Mouse (Mus musculus) C2C12 (cell line): ENCODE measurements around the gene Sln. TPM values are rescaled to one million over a fixed set of nuclear protein-coding genes. Genes with fewer than 3 reads are reported as not detected.

ENCODE experiments used
- H3K27me3 ChIP-seq: one replicate; pipeline ENCODE4 v1.6.1; 2011; ENCODE audit not compliant: control insufficient read depth, insufficient read depth, insufficient read length
- H3K36me3 ChIP-seq: one replicate; pipeline ENCODE4 v1.6.1; 2011; ENCODE audit not compliant: control insufficient read depth, insufficient read depth
- H3K4me3 ChIP-seq: one replicate; pipeline ENCODE4 v1.5.1; 2011; ENCODE audit warnings: mild to moderate bottlenecking, control low read depth; ENCODE audit not compliant: poor library complexity, insufficient read depth, severe bottlenecking
- H3K79me2 ChIP-seq: one replicate; pipeline ENCODE4 v1.6.1; 2011; ENCODE audit not compliant: control insufficient read depth, insufficient read depth
- H3K79me3 ChIP-seq: one replicate; pipeline ENCODE4 v1.6.1; 2011; ENCODE audit warnings: low read depth, control low read depth
- H3ac ChIP-seq: one replicate; pipeline ENCODE3; 2011; ENCODE audit warnings: low read depth; ENCODE audit not compliant: control insufficient read depth, insufficient read length
- CEBPB ChIP-seq: IDR thresholded peaks from one replicate; pipeline ENCODE4 v1.6.1; 2011; ENCODE audit warnings: low read depth, mild to moderate bottlenecking, control low read depth, moderate library complexity
- CTCF ChIP-seq: IDR thresholded peaks from one replicate; pipeline ENCODE4 v1.5.1; 2011; ENCODE audit not compliant: control insufficient read depth, insufficient read depth, insufficient read length
- FOSL1 ChIP-seq: IDR thresholded peaks from one replicate; pipeline ENCODE4 v1.8.0; 2011; ENCODE audit warnings: mild to moderate bottlenecking, low read length; ENCODE audit not compliant: poor library complexity, insufficient read depth, severe bottlenecking
- MAX ChIP-seq: IDR thresholded peaks from one replicate; pipeline ENCODE4 v1.6.1; 2011; ENCODE audit warnings: mild to moderate bottlenecking, control low read depth
- MYOD1 ChIP-seq: IDR thresholded peaks from one replicate; pipeline ENCODE4 v1.6.1; 2011; ENCODE audit warnings: low read depth; ENCODE audit not compliant: control insufficient read depth, insufficient read length
- MYOG ChIP-seq: IDR thresholded peaks from one replicate; pipeline ENCODE4 v1.6.1; 2011; ENCODE audit not compliant: control insufficient read depth, insufficient read length; ENCODE audit errors: extremely low read depth
- USF1 ChIP-seq: IDR thresholded peaks from one replicate; pipeline ENCODE4 v1.6.1; 2011; ENCODE audit warnings: low read depth, mild to moderate bottlenecking, control low read depth, moderate library complexity
- polyA plus RNA-seq: library from polyadenylated mRNA; unstranded; fragments of >200 nt; fragmentation: generic; extraction: Trizol; gene quantifications from one replicate; pipeline ENCODE4 v1.2.1, GENCODE M21; 2012; ENCODE audit warnings: missing spikeins

Sln gene
- polyA plus RNA-seq, 1 experiment = not detected

DNA sequence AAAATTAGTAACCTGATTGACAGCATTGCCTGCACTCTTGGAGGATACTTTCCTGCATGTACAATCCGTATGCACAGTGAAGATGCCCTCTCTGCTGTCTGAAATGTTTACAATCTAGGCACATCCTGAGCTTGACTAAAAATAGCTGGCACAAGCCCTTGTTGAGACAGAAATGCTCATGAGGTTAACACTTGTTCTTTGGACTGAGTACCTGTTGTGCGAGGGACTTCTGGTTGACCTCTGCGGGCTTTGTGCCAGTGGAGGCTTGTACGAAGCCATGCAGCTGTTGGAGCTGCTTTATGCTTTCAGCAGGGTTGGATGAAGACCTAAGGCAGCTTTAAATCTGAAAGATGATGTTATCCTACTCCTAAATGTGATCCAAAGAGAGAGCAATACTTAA, 2.2 kb downstream of the Sln start:
- TF ChIP-seq CEBPB (no peak), MYOD1 (no peak), MYOG (no peak), USF1 (no peak), FOSL1 (no peak), MAX (no peak), CTCF (no peak)
- Histone ChIP-seq H3K36me3 (no peaks in the 10 kb centered on the region), H3K4me3 (no peak overlapping the region), H3K79me2 (no peaks in the 10 kb centered on the region), H3K79me3 (no peaks in the 10 kb centered on the region), H3K27me3 (no peaks in the 10 kb centered on the region), H3ac (no peak overlapping the region)

DNA sequence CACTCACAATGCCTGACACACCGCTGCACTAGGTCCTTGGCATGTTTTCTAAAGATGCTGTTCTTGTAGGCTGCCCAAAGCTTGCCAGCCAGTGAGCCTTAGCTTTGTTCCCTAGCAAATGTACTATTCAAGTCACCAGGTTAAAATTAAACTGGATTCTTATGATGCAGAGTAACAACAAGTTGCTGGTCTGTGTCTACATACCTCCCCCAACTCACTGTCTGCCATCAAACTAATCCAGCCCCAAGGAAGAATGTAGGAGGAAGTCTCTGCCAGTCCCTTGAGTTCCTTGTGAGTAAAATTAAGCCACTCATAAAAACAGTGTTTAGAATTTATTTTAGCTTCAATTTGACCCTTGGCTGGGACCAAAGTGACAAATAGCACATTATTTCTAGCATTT, 3.7 kb downstream of the Sln start:
- Histone ChIP-seq H3K79me3 (no peaks in the 10 kb centered on the region), H3K4me3 (no peak overlapping the region), H3K79me2 (no peaks in the 10 kb centered on the region), H3K36me3 (no peaks in the 10 kb centered on the region), H3ac (no peak overlapping the region), H3K27me3 (no peaks in the 10 kb centered on the region)
- TF ChIP-seq FOSL1 = no peak
- TF ChIP-seq CEBPB = no peak
- TF ChIP-seq MAX = no peak
- TF ChIP-seq MYOG = no peak
- TF ChIP-seq CTCF = no peak
- no peak for TF ChIP-seq MYOD1
- TF ChIP-seq USF1 = no peak

DNA sequence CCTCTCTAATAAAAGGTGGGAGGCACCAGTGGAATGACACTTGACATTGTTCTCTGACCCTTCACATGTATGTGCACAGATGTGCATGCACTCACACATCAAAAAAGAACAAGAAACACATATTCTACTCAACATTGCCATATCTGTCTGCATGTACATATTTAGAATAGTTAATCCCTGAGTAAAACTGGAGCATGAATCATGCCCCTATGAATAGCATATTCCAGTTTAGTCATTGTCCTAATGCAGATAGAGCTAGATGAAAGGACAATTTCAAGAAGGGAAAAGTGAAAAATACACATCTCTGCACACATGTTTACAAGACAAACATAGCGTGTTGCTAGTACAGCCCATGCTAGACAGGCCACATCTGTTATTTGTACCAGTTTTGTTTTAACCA, 4.6 kb downstream of the Sln start:
- Histone ChIP-seq H3K79me3 (no peaks in the 10 kb centered on the region), H3K4me3 (no peak overlapping the region), H3ac (no peak overlapping the region), H3K79me2 (no peaks in the 10 kb centered on the region), H3K36me3 (no peaks in the 10 kb centered on the region), H3K27me3 (no peaks in the 10 kb centered on the region)
- TF ChIP-seq FOSL1 = no peak
- TF ChIP-seq MYOD1 = no peak
- no peak for TF ChIP-seq MYOG
- no peak for TF ChIP-seq MAX
- TF ChIP-seq USF1 = no peak
- no peak for TF ChIP-seq CEBPB
- no peak for TF ChIP-seq CTCF

DNA sequence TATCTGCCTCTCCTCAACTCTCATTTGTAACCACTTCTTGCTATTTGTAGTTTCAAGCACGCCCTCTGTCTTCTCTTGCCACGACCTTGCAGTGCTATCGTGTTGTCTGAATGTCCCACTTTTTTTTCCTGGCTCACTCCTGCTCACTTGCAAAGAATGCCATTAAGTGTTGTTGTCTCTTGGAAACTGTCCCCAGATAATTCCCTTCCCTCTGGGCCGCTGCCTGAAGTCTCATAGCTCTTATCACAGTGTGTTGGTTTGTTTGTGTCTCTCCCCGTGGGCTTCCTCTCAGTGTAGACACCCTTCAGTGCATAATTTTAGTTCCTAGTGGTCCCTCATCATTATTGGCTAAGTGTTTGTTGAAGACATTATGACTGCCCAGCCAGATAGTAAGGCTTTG, 7.9 kb downstream of the Sln start:
- TF ChIP-seq MAX (no peak), MYOG (no peak), MYOD1 (no peak), CTCF (no peak), FOSL1 (no peak), CEBPB (no peak), USF1 (no peak)
- Histone ChIP-seq H3K27me3 (no peaks in the 10 kb centered on the region), H3ac (no peak overlapping the region), H3K4me3 (no peak overlapping the region), H3K79me2 (no peaks in the 10 kb centered on the region), H3K79me3 (no peaks in the 10 kb centered on the region), H3K36me3 (no peaks in the 10 kb centered on the region)

GRCm38 (mm10) chr9:53873239-53873638, 23.3 kb downstream of the Sln start:
- H3K27me3 ChIP-seq = no peaks in the 10 kb centered on the region
- H3K4me3 ChIP-seq = no peak overlapping the region
- H3ac ChIP-seq = no peak overlapping the region
- TF ChIP-seq CTCF = no peak
- no peak for TF ChIP-seq FOSL1
- TF ChIP-seq CEBPB = no peak
- TF ChIP-seq MYOG = no peak
- no peak for TF ChIP-seq USF1
- TF ChIP-seq MAX = no peak
- TF ChIP-seq MYOD1 = no peak
- H3K79me2 ChIP-seq = no peaks in the 10 kb centered on the region
- H3K79me3 ChIP-seq = no peaks in the 10 kb centered on the region
- no peaks in the 10 kb centered on the region for H3K36me3 ChIP-seq

GRCm38 (mm10) chr9:53877423-53877822, 27.5 kb downstream of the Sln start:
- Histone ChIP-seq H3K79me2 (no peaks in the 10 kb centered on the region), H3ac (no peak overlapping the region), H3K79me3 (no peaks in the 10 kb centered on the region), H3K4me3 (no peak overlapping the region), H3K36me3 (no peaks in the 10 kb centered on the region), H3K27me3 (no peaks in the 10 kb centered on the region)
- TF ChIP-seq MYOG = no peak
